ENCODE assay signal across 15 mouse cellular contexts in the genomic region with DNA sequence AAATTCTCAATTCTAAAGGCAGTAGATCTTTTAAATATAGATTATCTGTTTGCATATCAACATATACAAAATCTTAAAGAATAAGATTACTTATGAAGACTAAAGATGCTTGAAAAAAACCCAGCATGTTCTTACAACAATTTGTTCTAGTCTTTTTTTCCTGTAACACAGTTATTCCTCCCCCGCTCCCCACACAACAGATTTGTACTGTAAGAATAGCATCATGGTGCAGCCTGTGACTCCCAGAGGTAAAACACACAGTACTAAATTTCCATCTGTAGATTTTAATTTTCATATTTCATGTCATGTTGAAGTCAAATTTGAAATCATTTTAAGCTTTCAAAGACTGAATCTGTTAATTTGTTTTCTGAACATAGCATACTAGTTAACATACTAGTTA. TPM values are rescaled to one million over a fixed set of nuclear protein-coding genes. Genes with fewer than 3 reads are reported as not detected.
DNase-seq lines count a peak whose midpoint lies in the region.
"Had no signal": no experiment of that assay in that cellular context is flagged by ENCODE, and none has a peak within 500 bp of the region (broad histone marks: within the 10 kb centered on the region; RNA-seq: fewer than 3 reads in every experiment).

No protein-coding gene starts in this region.

- intact Hi-C loops in left cerebral cortex, postnatal 14 days (cut with DNase I): no loop called here

- DNase-seq in layer of hippocampus, adult 18-20 months (ENCODE audit: low spot score in 2 of 2): peak; percentile 58 to 90
- DNase-seq in layer of hippocampus, postnatal 25 days (ENCODE audit: extremely low spot score in 1 of 2, low spot score in 1 of 2): no peak
- DNase-seq in right cerebral cortex, postnatal 10 days (ENCODE audit: low spot score in 2 of 2): peak; percentile 50 to 65
- no peak for DNase-seq in right cerebral cortex, postnatal 4 days
- DNase-seq in left cerebral cortex, postnatal 14 days (ENCODE audit: low spot score in 2 of 2): peak; percentile 69 to 77
- DNase-seq in heart, postnatal 4 days: no peak
- DNase-seq in cerebellum, adult 9-11 months: no peak
- DNase-seq: adrenal gland, postnatal 14 days; cerebellum, adult 11-12 months; cerebellum, postnatal 10 days; gastrocnemius, postnatal 25 days; kidney, adult 9 months; kidney, postnatal 10 days; thymus, postnatal 14 days had no signal

RNA-seq across cellular contexts. Expression of gene Gpr22, which starts 16.4 kb away (rescaled TPM):
- 10 to 100 TPM; 73.3 to 79.9 TPM for total RNA-seq in layer of hippocampus, adult 18-20 months (2021)
- total RNA-seq in layer of hippocampus, postnatal 25 days (2021): 10 to 100 TPM; 71.5 to 77.9 TPM
- total RNA-seq in left cerebral cortex, postnatal 14 days (2021): 10 to 100 TPM; 43.3 to 45.5 TPM
- 10 to 100 TPM; 20.9 to 22.4 TPM for total RNA-seq in heart, postnatal 4 days (2021)
- total RNA-seq: gastrocnemius, adult 18-20 months; gastrocnemius, postnatal 25 days had no signal

Comparison
In these comparisons a context has a peak if more than half of its experiments do, and no peak if none do; other contexts are left out.
1. DNase-seq: peak in layer of hippocampus, adult 18-20 months (2 of 2), right cerebral cortex, postnatal 10 days (2 of 2) and left cerebral cortex, postnatal 14 days (2 of 2); none in layer of hippocampus, postnatal 25 days (0 of 2), right cerebral cortex, postnatal 4 days (single experiment), heart, postnatal 4 days (single experiment) and cerebellum, adult 9-11 months (single experiment).